ENCODE assay signal across 10 mouse cellular contexts in the genomic region with DNA sequence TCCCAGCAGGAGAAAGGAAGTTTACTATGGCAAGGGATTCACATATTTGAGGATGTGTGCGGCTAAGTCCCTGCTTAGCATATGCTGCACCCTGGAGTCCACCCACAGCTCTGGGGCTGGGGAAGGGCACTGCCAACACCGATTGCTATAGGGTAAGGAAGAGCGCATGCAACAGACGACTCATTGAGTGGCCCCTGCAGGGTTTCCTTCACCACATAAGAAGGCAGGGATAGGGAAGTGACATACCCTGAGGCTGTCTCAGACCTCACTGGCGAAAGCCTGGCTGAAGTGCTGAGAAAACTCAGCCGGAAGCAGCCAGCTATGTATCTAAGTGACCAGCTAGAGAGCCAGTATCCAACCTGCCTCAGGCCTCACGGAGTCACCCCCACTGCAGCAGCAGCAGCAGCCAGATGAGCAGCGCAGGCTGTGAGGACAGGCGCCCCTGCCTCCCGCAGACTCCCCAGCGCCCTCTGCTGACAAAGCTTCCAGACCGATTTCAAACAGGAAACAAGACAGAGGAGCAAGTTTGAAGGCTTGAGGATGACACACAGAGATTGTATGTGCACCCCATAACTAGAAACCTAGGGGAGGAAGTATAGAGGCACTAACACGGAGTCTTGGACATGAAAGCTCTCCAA. TPM values are rescaled to one million over a fixed set of nuclear protein-coding genes. Genes with fewer than 3 reads are reported as not detected.
DNase-seq lines count a peak whose midpoint lies in the region; ATAC-seq and TF ChIP-seq lines count a peak whose summit lies in the region.
"Had no signal": no experiment of that assay in that cellular context is flagged by ENCODE, and none has a peak within 500 bp of the region (broad histone marks: within the 10 kb centered on the region; RNA-seq: fewer than 3 reads in every experiment).

No protein-coding gene starts in this region.

- H3K9me3 ChIP-seq in intestine, embryonic 16.5 days (ENCODE audit: control insufficient read depth, low read length), result no peaks in the 10 kb centered on the region
- H3K9me3 ChIP-seq in liver, embryonic 14.5 days (ENCODE audit: control insufficient read depth, low read length), result no peaks in the 10 kb centered on the region
- H3K9me3 ChIP-seq: embryonic facial prominence, embryonic 15.5 days; lung, embryonic 15.5 days had no signal

- WGBS in kidney, adult 2 months, result 15% methylated on average over 13 of the region's 13 CpGs
- WGBS in intestine, embryonic 16.5 days, result 14% methylated on average over 13 of the region's 13 CpGs
- 10% methylated on average over 13 of the region's 13 CpGs for WGBS in liver, embryonic 14.5 days (ENCODE audit: insufficient replicate concordance)

- TF ChIP-seq POLR2A in kidney, adult 2 months (IDR thresholded peaks at IDR 0.05; ENCODE audit: low read depth, low read length), result no peak
- no peak for TF ChIP-seq POLR2A in brain, embryonic 14.5 days (IDR thresholded peaks at IDR 0.05; ENCODE audit: borderline replicate concordance, extremely low read depth, insufficient read depth, insufficient read length, poor library complexity, severe bottlenecking)

- H3K27ac ChIP-seq in kidney, adult 2 months (ENCODE audit: insufficient read depth, low read depth, low read length), result no peak overlapping the region
- no peak overlapping the region for H3K27ac ChIP-seq in intestine, embryonic 16.5 days (ENCODE audit: low read length)
- no peak overlapping the region for H3K27ac ChIP-seq in liver, embryonic 14.5 days
- H3K27ac ChIP-seq: embryonic facial prominence, embryonic 15.5 days; lung, embryonic 15.5 days had no signal

- H3K27me3 ChIP-seq in kidney, adult 2 months (replicated peaks; ENCODE audit: control insufficient read depth, insufficient read depth, low read length), result no peaks in the 10 kb centered on the region
- H3K27me3 ChIP-seq in intestine, embryonic 16.5 days (replicated peaks; ENCODE audit: control insufficient read depth, insufficient read depth, low read length), result no peaks in the 10 kb centered on the region
- no peaks in the 10 kb centered on the region for H3K27me3 ChIP-seq in liver, embryonic 14.5 days (ENCODE audit: control insufficient read depth, insufficient read depth, low read length)

- no peak overlapping the region for H3K4me2 ChIP-seq in intestine, embryonic 16.5 days (ENCODE audit: low read depth, low read length)
- H3K4me2 ChIP-seq in liver, embryonic 14.5 days (ENCODE audit: low read depth), result no peak overlapping the region
- H3K4me2 ChIP-seq: embryonic facial prominence, embryonic 15.5 days; lung, embryonic 15.5 days had no signal

- peak; percentile 29 for DNase-seq in kidney, adult 2 months
- DNase-seq in kidney, adult 11 months, result no peak
- DNase-seq in ES-CJ7 (ENCODE audit: low read depth, low spot score), result peak; percentile 54
- peak; percentile 30 for DNase-seq in brain, embryonic 14.5 days (ENCODE audit: low read depth)
- DNase-seq in liver, embryonic 14.5 days (ENCODE audit: low read depth in 3 of 3, low spot score in 3 of 3), result no peak
- DNase-seq in spleen, postnatal 10 days (ENCODE audit: low spot score in 2 of 2), result peak; percentile 21 to 71
- no peak for DNase-seq in adipocyte (ENCODE audit: low spot score)

- no peaks in the 10 kb centered on the region for H3K36me3 ChIP-seq in kidney, adult 2 months (ENCODE audit: control insufficient read depth, insufficient read depth, low read length)
- H3K36me3 ChIP-seq in intestine, embryonic 16.5 days (ENCODE audit: control insufficient read depth, insufficient read depth, low read length), result no peaks in the 10 kb centered on the region
- H3K36me3 ChIP-seq in liver, embryonic 14.5 days (replicated peaks; ENCODE audit: control insufficient read depth, insufficient read depth, low read depth), result no peaks in the 10 kb centered on the region
- H3K36me3 ChIP-seq: embryonic facial prominence, embryonic 15.5 days; lung, embryonic 15.5 days had no signal

- no peak for TF ChIP-seq EP300 in liver, embryonic 14.5 days (IDR thresholded peaks at IDR 0.05; ENCODE audit: low read depth)

- peak; percentile 56 for TF ChIP-seq CTCF in kidney, adult 2 months (conservative IDR thresholded peaks at IDR 0.05; ENCODE audit: insufficient read depth, insufficient read length, low read depth, low read length)
- peak; percentile 52; the same call in 1 of the 2 replicates for TF ChIP-seq CTCF in brain, embryonic 14.5 days (IDR thresholded peaks at IDR 0.05; ENCODE audit: borderline replicate concordance, extremely low read depth, insufficient read depth, insufficient read length)
- TF ChIP-seq CTCF in liver, embryonic 14.5 days (IDR thresholded peaks at IDR 0.05; ENCODE audit: low read depth), result peak; percentile 68

- H3K4me3 ChIP-seq in kidney, adult 2 months (ENCODE audit: insufficient read depth, low read depth, low read length), result no peak overlapping the region
- no peak overlapping the region for H3K4me3 ChIP-seq in intestine, embryonic 16.5 days (ENCODE audit: low read length)
- no peak overlapping the region for H3K4me3 ChIP-seq in liver, embryonic 14.5 days (ENCODE audit: insufficient read depth in 1 of 2, low read depth in 2 of 2, low read length in 2 of 2)
- H3K4me3 ChIP-seq: embryonic facial prominence, embryonic 15.5 days; lung, embryonic 15.5 days had no signal

- H3K4me1 ChIP-seq in kidney, adult 2 months (ENCODE audit: control insufficient read depth, insufficient read depth, low read length), result no peaks in the 10 kb centered on the region
- H3K4me1 ChIP-seq in intestine, embryonic 16.5 days (ENCODE audit: control insufficient read depth, insufficient read depth, low read length), result no peaks in the 10 kb centered on the region
- H3K4me1 ChIP-seq in liver, embryonic 14.5 days (replicated peaks; ENCODE audit: control insufficient read depth in 2 of 2, insufficient read depth in 2 of 2, low read length in 1 of 2), result no peaks in the 10 kb centered on the region
- H3K4me1 ChIP-seq: embryonic facial prominence, embryonic 15.5 days; lung, embryonic 15.5 days had no signal

- peak overlapping the region; percentile 6; the same call in 1 of the 2 replicates for H3K9ac ChIP-seq in intestine, embryonic 16.5 days (ENCODE audit: low read depth, low read length)
- H3K9ac ChIP-seq in liver, embryonic 14.5 days (replicated peaks), result no peak overlapping the region
- H3K9ac ChIP-seq: embryonic facial prominence, embryonic 15.5 days; lung, embryonic 15.5 days had no signal

- ATAC-seq in intestine, embryonic 16.5 days, result no peak
- no peak for ATAC-seq in liver, embryonic 14.5 days (ENCODE audit: insufficient read depth)

RNA-seq across cellular contexts. Expression of a gene that starts 17.8 kb away (rescaled TPM):
- polyA plus RNA-seq in kidney, adult 2 months (2012; rRNA removed), result 33.0 and 54.3 TPM in 2 replicates
- 177 and 202 TPM in 2 replicates for polyA plus RNA-seq in brain, embryonic 14.5 days (2012; rRNA removed)
- 90.2 and 93.9 TPM in 2 replicates for polyA plus RNA-seq in intestine, embryonic 16.5 days (2015; fragmentation: Nextera tagmentation; extraction: Ambion mirVana)
- 135 and 219 TPM in 2 replicates for polyA plus RNA-seq in liver, embryonic 14.5 days (2012; rRNA removed)
- polyA plus RNA-seq in liver, embryonic 14.5 days (2014; fragmentation: Nextera tagmentation; extraction: Ambion mirVana), result 24.4 and 29.7 TPM in 2 replicates

RNA-seq across cellular contexts. Expression of a gene that starts 22.4 kb away (rescaled TPM):
- polyA plus RNA-seq in kidney, adult 2 months (2012; rRNA removed), result not detected in 2 replicates
- 0.04 and 0.05 TPM in 2 replicates for polyA plus RNA-seq in brain, embryonic 14.5 days (2012; rRNA removed)
- 0.06 and 0.10 TPM in 2 replicates for polyA plus RNA-seq in intestine, embryonic 16.5 days (2015; fragmentation: Nextera tagmentation; extraction: Ambion mirVana)
- polyA plus RNA-seq in liver, embryonic 14.5 days (2012; rRNA removed), result not detected in 2 replicates
- not detected in 2 replicates for polyA plus RNA-seq in liver, embryonic 14.5 days (2014; fragmentation: Nextera tagmentation; extraction: Ambion mirVana)

RNA-seq across cellular contexts. Expression of a gene that starts 27.6 kb away (rescaled TPM):
- polyA plus RNA-seq in kidney, adult 2 months (2012; rRNA removed), result 31.1 and 34.8 TPM in 2 replicates
- polyA plus RNA-seq in brain, embryonic 14.5 days (2012; rRNA removed), result 40.1 and 43.3 TPM in 2 replicates
- polyA plus RNA-seq in intestine, embryonic 16.5 days (2015; fragmentation: Nextera tagmentation; extraction: Ambion mirVana), result 5.0 and 6.1 TPM in 2 replicates
- polyA plus RNA-seq in liver, embryonic 14.5 days (2012; rRNA removed), result 2.7 and 3.6 TPM in 2 replicates
- polyA plus RNA-seq in liver, embryonic 14.5 days (2014; fragmentation: Nextera tagmentation; extraction: Ambion mirVana), result 1.9 and 2.5 TPM in 2 replicates

Comparison
In these comparisons a context has a peak if more than half of its experiments do, and no peak if none do; other contexts are left out.
1. DNase-seq: peak in kidney, adult 2 months (single experiment), ES-CJ7 (single experiment), brain, embryonic 14.5 days (single experiment) and spleen, postnatal 10 days (2 of 2); none in kidney, adult 11 months (single experiment), liver, embryonic 14.5 days (0 of 3) and adipocyte (single experiment).
2. Peak in every context shown above with its lines, with median percentiles within 50 percentile points of each other: CTCF ChIP-seq.